8 mouse cellular contexts compared by ENCODE assay signal in the genomic region with DNA sequence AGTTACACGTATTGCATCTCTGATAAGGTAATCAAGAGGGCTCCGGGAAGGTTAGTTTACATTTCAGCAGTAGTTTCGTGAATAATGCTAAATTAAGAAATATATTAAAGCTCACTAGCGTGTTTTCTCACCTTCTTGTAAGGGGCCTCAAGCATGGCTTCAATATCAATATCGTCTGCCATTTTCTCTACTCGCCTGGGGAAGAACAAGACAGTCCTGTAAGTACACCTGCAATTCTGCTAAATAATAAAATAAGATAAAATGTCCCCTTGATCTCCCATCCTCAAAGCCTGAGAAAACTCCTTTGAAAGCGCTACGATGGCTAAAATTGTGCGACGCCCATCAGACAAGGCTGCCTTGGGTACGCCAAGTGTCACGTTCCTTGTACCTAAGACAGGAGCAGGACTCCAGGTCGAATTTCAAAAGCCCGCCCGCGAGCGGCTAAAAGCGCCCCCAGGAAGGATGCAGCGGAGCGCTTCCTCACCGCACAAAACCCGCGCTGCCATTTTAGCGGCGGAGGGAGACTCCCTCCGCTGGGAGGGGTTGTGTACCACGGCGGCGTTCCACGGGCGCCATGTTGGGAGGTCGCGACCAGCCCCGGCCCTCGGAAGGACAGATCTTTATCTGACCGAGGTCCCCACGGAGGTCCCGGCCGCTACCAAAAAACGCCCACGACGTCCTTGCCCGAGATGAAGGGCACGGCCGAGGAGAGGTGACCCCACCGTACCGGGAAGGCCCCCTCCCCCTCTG. TPM values are rescaled to one million over a fixed set of nuclear protein-coding genes. Genes with fewer than 3 reads are reported as not detected.
A peak's percentile ranks its signal among the peaks of the same experiment; 100 is the strongest.
DNase-seq lines count a peak whose midpoint lies in the region; ATAC-seq and TF ChIP-seq lines count a peak whose summit lies in the region.

No protein-coding gene starts in this region.

- peaks cover 14% of the 10 kb centered on the region for H3K36me3 ChIP-seq in ES-E14 (ENCODE audit: control insufficient read depth, insufficient read depth, low read length, poor library complexity, severe bottlenecking)
- peaks cover 8% of the 10 kb centered on the region for H3K36me3 ChIP-seq in forebrain, embryonic 16.5 days (ENCODE audit: control insufficient read depth, insufficient read depth)

- H3K27me3 ChIP-seq in forebrain, embryonic 16.5 days (replicated peaks; ENCODE audit: control insufficient read depth, insufficient read depth, low read length) = no peaks in the 10 kb centered on the region

- no peaks in the 10 kb centered on the region for H3K9me3 ChIP-seq in ES-E14 (ENCODE audit: control insufficient read depth, insufficient read depth, low read depth, low read length)
- no peaks in the 10 kb centered on the region for H3K9me3 ChIP-seq in forebrain, embryonic 16.5 days (ENCODE audit: control insufficient read depth, low read length)

- ATAC-seq in forebrain, embryonic 16.5 days = peak; percentile 31

- in situ Hi-C loops in ES-E14 (cut with MboI; ENCODE audit: low sequenced_read_pairs in 2 of 2, unreplicated experiment in 2 of 2) = no loop called here

- H3K4me1 ChIP-seq in ES-E14 (ENCODE audit: control insufficient read depth in 2 of 2, insufficient read depth in 2 of 2, low read length in 2 of 2, poor library complexity in 1 of 2) = peaks cover 0 to 2% of the 10 kb centered on the region in 2 experiments; a peak in 2 of 4 replicates
- peaks cover 25% of the 10 kb centered on the region for H3K4me1 ChIP-seq in forebrain, embryonic 16.5 days (replicated peaks; ENCODE audit: control insufficient read depth, insufficient read depth, low read length)

- H3K9ac ChIP-seq in ES-E14 (ENCODE audit: insufficient read depth, low read depth, low read length, poor library complexity, severe bottlenecking) = peak overlapping the region; percentile 99
- peak overlapping the region; percentile 100 for H3K9ac ChIP-seq in forebrain, embryonic 16.5 days (replicated peaks; ENCODE audit: low read depth, low read length)

- 1% methylated on average over 47 of the region's 47 CpGs for WGBS in forebrain, embryonic 16.5 days

- peak; percentile 39 for DNase-seq in ES-E14 (ENCODE audit: low read depth, low spot score)
- peak; percentile 67 for DNase-seq in cerebellum, adult 11 months
- peak; percentile 76 to 86 for DNase-seq in heart, postnatal 36 days
- peak; percentile 70 for DNase-seq in layer of hippocampus, adult 9-11 months
- DNase-seq in lung, postnatal 10 days = peak; percentile 89
- DNase-seq in ovary, postnatal 14 days (ENCODE audit: low spot score) = peak; percentile 66
- DNase-seq in thymus, postnatal 14 days = peak; percentile 91

- peak overlapping the region; percentile 82 for H3K4me2 ChIP-seq in forebrain, embryonic 16.5 days (ENCODE audit: low read length)

- peak overlapping the region; percentile 96 for H3K27ac ChIP-seq in ES-E14 (ENCODE audit: insufficient read depth, low read depth, low read length, poor library complexity, severe bottlenecking)
- H3K27ac ChIP-seq in forebrain, embryonic 16.5 days (ENCODE audit: low read length) = peak overlapping the region; percentile 98

- intact Hi-C loops in heart, postnatal 36 days (cut with DNase I) = no loop called here

- H3K4me3 ChIP-seq in ES-E14 (ENCODE audit: insufficient read depth in 1 of 2, low read depth in 1 of 2, low read length in 2 of 2, poor library complexity in 1 of 2, severe bottlenecking in 1 of 2) = peak overlapping the region; percentile 72 to 90
- H3K4me3 ChIP-seq in forebrain, embryonic 16.5 days (replicated peaks; ENCODE audit: low read length) = peak overlapping the region; percentile 73

TF ChIP-seq in ES-E14, 5 proteins besides CTCF, POLR2A, EP300 and RAD21:
- no peak for TF ChIP-seq MAFK (IDR thresholded peaks at IDR 0.05; ENCODE audit: insufficient read depth, low read depth, low read length)
- TF ChIP-seq HCFC1 (IDR thresholded peaks at IDR 0.05; ENCODE audit: borderline replicate concordance, insufficient read depth, low read length) = peak; percentile 8; the same call in 1 of the 2 replicates
- TF ChIP-seq ZC3H11A (IDR thresholded peaks at IDR 0.05; ENCODE audit: borderline replicate concordance, low read depth, low read length) = no peak

RNA-seq across cellular contexts. Expression of gene Rbm39, which starts 0.8 kb away (rescaled TPM):
- 399 and 411 TPM in 2 replicates for total RNA-seq in ES-E14 (2012; rRNA removed)
- polyA plus RNA-seq in forebrain, embryonic 16.5 days (2015; fragmentation: Nextera tagmentation; extraction: Ambion mirVana) = 494 and 529 TPM in 2 replicates
- 100 to 1,000 TPM; 143 to 146 TPM for total RNA-seq in heart, postnatal 36 days (2021)

RNA-seq across cellular contexts. Expression of gene Phf20, which starts 17.0 kb away (rescaled TPM):
- total RNA-seq in ES-E14 (2012; rRNA removed) = 44.1 and 51.9 TPM in 2 replicates
- 148 and 181 TPM in 2 replicates for polyA plus RNA-seq in forebrain, embryonic 16.5 days (2015; fragmentation: Nextera tagmentation; extraction: Ambion mirVana)
- total RNA-seq in heart, postnatal 36 days (2021) = 10 to 100 TPM; 19.3 to 23.8 TPM

RNA-seq across cellular contexts. Expression of gene Nfs1, which starts 35.2 kb away (rescaled TPM):
- 40.2 and 41.6 TPM in 2 replicates for total RNA-seq in ES-E14 (2012; rRNA removed)
- polyA plus RNA-seq in forebrain, embryonic 16.5 days (2015; fragmentation: Nextera tagmentation; extraction: Ambion mirVana) = 39.7 and 45.2 TPM in 2 replicates
- total RNA-seq in heart, postnatal 36 days (2021) = 10 to 100 TPM; 86.3 to 93.6 TPM

RNA-seq across cellular contexts. Expression of gene Romo1, which starts 35.4 kb away (rescaled TPM):
- 211 and 216 TPM in 2 replicates for total RNA-seq in ES-E14 (2012; rRNA removed)
- polyA plus RNA-seq in forebrain, embryonic 16.5 days (2015; fragmentation: Nextera tagmentation; extraction: Ambion mirVana) = 295 and 326 TPM in 2 replicates
- total RNA-seq in heart, postnatal 36 days (2021) = 100 to 1,000 TPM; 345 to 377 TPM

RNA-seq across cellular contexts. Expression of gene Gm28036, which starts 52.3 kb away (rescaled TPM):
- 19.5 and 23.0 TPM in 2 replicates for total RNA-seq in ES-E14 (2012; rRNA removed)
- polyA plus RNA-seq in forebrain, embryonic 16.5 days (2015; fragmentation: Nextera tagmentation; extraction: Ambion mirVana) = 20.7 and 28.6 TPM in 2 replicates
- 10 to 100 TPM in 1 of 2 experiments, 1 to 10 TPM in 1; 9.0 to 13.6 TPM for total RNA-seq in heart, postnatal 36 days (2021)

Comparison
In these comparisons a context has a peak if more than half of its experiments do, and no peak if none do; other contexts are left out.
1. Peak in every context shown above with its lines: DNase-seq, ATAC-seq, H3K4me3 ChIP-seq and H3K27ac ChIP-seq.
2. DNase-seq: peak in every context shown above with its lines; median percentile 91 in thymus, postnatal 14 days; 89 in lung, postnatal 10 days; 81 in heart, postnatal 36 days; 70 in layer of hippocampus, adult 9-11 months; 67 in cerebellum, adult 11 months; 66 in ovary, postnatal 14 days; 39 in ES-E14.